Mouse (Mus musculus) mouse embryonic stem cell (cell line): ENCODE measurements around the gene Flt4.
"Not testable (repeated sequence)": the region's sequence is repeated elsewhere in the genome, so short reads cannot be mapped to it uniquely, and the experiment has no call there.

Experiments used
- in situ Hi-C, 2 experiments: fragments of 300-500 bp; cut with MboI; formaldehyde crosslinking; loops; 1 replicate in 1 of 2; 3 replicates in 1 of 2; pipeline ENCODE4 v1.14.3; 2019 to 2020; ENCODE audit warnings: low sequenced_read_pairs in 2 of 2, low pct_unique_long_range_greater_than_20kb in 1 of 2, mixed read lengths in 1 of 2; ENCODE audit not compliant: unreplicated experiment in 1 of 2

The Flt4 gene

GRCm38 (mm10) chr11:49608938-49609867 lies at the start of gene Flt4:
TSS of gene Flt4 (plus strand) at chr11:49609263.
- in situ Hi-C loops, result not testable (repeated sequence)

- in situ Hi-C loops, result not testable (repeated sequence)
Measured at GRCm38 (mm10) chr11:49575054-49575453, 34.0 kb upstream of the Flt4 start.

- in situ Hi-C loops, result not testable (repeated sequence)
Measured at GRCm38 (mm10) chr11:49580452-49580851, 28.6 kb upstream of the Flt4 start.

- in situ Hi-C loops, result no loop called here
Measured at GRCm38 (mm10) chr11:49590213-49590612, 18.9 kb upstream of the Flt4 start.

GRCm38 (mm10) chr11:49597149-49597548 lies 11.9 kb upstream of the Flt4 start:
- in situ Hi-C loops, result not testable (repeated sequence)

GRCm38 (mm10) chr11:49608306-49608705 lies 757 bp upstream of the Flt4 start:
- in situ Hi-C loops, result not testable (repeated sequence)

- in situ Hi-C loops, result not testable (repeated sequence)
Measured at GRCm38 (mm10) chr11:49609868-49610824, 1.1 kb downstream of the Flt4 start.

GRCm38 (mm10) chr11:49611349-49611748 lies 2.3 kb downstream of the Flt4 start:
- in situ Hi-C loops, result not testable (repeated sequence)

GRCm38 (mm10) chr11:49612154-49612553 lies 3.1 kb downstream of the Flt4 start:
- in situ Hi-C loops, result no loop called here

GRCm38 (mm10) chr11:49613349-49613748 lies 4.3 kb downstream of the Flt4 start:
- in situ Hi-C loops, result no loop called here

- in situ Hi-C loops, result no loop called here
Measured at GRCm38 (mm10) chr11:49615856-49616725, 7.0 kb downstream of the Flt4 start.

GRCm38 (mm10) chr11:49618476-49618875 lies 9.4 kb downstream of the Flt4 start:
- in situ Hi-C loops, result no loop called here

GRCm38 (mm10) chr11:49621953-49622352 lies 12.9 kb downstream of the Flt4 start:
- in situ Hi-C loops, result no loop called here

GRCm38 (mm10) chr11:49624156-49624555 lies 15.1 kb downstream of the Flt4 start:
- in situ Hi-C loops, result no loop called here

GRCm38 (mm10) chr11:49625863-49626262 lies 16.8 kb downstream of the Flt4 start:
- in situ Hi-C loops, result no loop called here

GRCm38 (mm10) chr11:49626748-49627147 lies 17.7 kb downstream of the Flt4 start:
- in situ Hi-C loops, result no loop called here

- in situ Hi-C loops, result no loop called here
Measured at GRCm38 (mm10) chr11:49631154-49631553, 22.1 kb downstream of the Flt4 start.

- in situ Hi-C loops, result no loop called here
Measured at GRCm38 (mm10) chr11:49632256-49632655, 23.2 kb downstream of the Flt4 start.
